Mouse (Mus musculus) embryonic facial prominence, embryonic 14.5 days (tissue): ENCODE measurements around the gene Tmem208. TPM values are rescaled to one million over a fixed set of nuclear protein-coding genes. Genes with fewer than 3 reads are reported as not detected.
A peak's percentile ranks its signal among the peaks of the same experiment; 100 is the strongest.

ENCODE experiments used
- ATAC-seq: fragments of 200-750 bp; cut with Nextera tagmentation; 2 replicates; pipeline ENCODE4 v1.8.0; 2017; ENCODE audit warnings: low read depth, moderate number of reproducible peaks, moderate TSS enrichment
- DNase-seq: peaks from one replicate; pipeline ENCODE4 v3.0.0-alpha.2; 2015; ENCODE audit warnings: low spot score
- H3K27ac ChIP-seq: fragments of 300-500 bp; sonication (generic); replicated peaks from 2 replicates; pipeline ENCODE4 v1.5.1; 2014; ENCODE audit warnings: low read depth, mild to moderate bottlenecking, low read length, moderate library complexity
- H3K27me3 ChIP-seq: fragments of 300-500 bp; sonication (generic); replicated peaks from 2 replicates; pipeline ENCODE4 v1.6.1; 2014; ENCODE audit warnings: low read length; ENCODE audit not compliant: control insufficient read depth, insufficient read depth
- H3K36me3 ChIP-seq: fragments of 300-500 bp; sonication (generic); 2 replicates; pipeline ENCODE4 v1.6.1; 2014; ENCODE audit warnings: low read length, mixed read lengths; ENCODE audit not compliant: control insufficient read depth, insufficient read depth
- H3K4me1 ChIP-seq: fragments of 300-500 bp; sonication (generic); 2 replicates; pipeline ENCODE4 v1.6.1; 2014; ENCODE audit warnings: antibody characterized with exemption, low read length; ENCODE audit not compliant: control insufficient read depth, insufficient read depth
- H3K4me2 ChIP-seq: fragments of 300-500 bp; sonication (generic); 2 replicates; pipeline ENCODE4 v1.6.1; 2014; ENCODE audit warnings: low read depth, mild to moderate bottlenecking, low read length, moderate library complexity, mixed read lengths
- H3K4me3 ChIP-seq: fragments of 300-500 bp; sonication (generic); 2 replicates; pipeline ENCODE4 v1.5.1; 2014; ENCODE audit warnings: low read depth, mild to moderate bottlenecking, low read length
- H3K9ac ChIP-seq: fragments of 300-500 bp; sonication (generic); 2 replicates; pipeline ENCODE4 v1.6.1; 2014; ENCODE audit warnings: low read depth, mild to moderate bottlenecking, low read length, moderate library complexity, mixed read lengths
- H3K9me3 ChIP-seq: fragments of 300-500 bp; sonication (generic); 2 replicates; pipeline ENCODE4 v1.6.1; 2016; ENCODE audit warnings: low read length; ENCODE audit not compliant: control insufficient read depth
- WGBS: fragments of 180-500 bp; shearing (Covaris S2); extraction: QIAGEN DNeasy Blood & Tissue Kit; methylation state at CpG from one replicate; pipeline ENCODE4 v1.1.7; 2014; 5-methylcytosine and 5-hydroxymethylcytosine counted together
- polyA plus RNA-seq: library from polyadenylated mRNA; unstranded; fragments of >200 nt; fragmentation: Nextera tagmentation; extraction: Ambion mirVana; gene quantifications from 2 replicates; pipeline ENCODE4 v1.2.1, GENCODE M21; 2014

Gene Tmem208
- polyA plus RNA-seq, 1 experiment from 2014 or later, result 132 TPM

DNA sequence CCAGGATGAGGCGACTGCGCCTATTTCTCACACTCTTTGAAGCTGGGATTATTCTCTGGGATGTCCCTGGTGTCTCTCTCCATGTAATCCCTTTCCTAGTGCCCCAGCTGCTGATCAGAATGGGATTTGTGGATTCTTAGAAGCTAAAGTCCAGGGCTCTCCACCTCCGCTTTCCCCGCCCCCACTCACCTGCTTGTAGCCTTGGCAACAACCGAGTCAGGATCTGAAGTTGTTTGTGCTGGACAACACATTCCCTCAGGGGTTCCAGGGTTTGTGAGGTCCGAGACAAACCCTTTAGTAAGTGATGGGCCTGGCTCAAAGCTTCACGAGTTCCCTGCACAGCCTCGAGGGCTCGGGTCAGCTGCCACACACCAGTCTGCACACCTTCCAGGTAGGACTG lies 31.4 kb upstream of the Tmem208 start:
- Histone ChIP-seq H3K36me3 (peaks cover 10% of the 10 kb centered on the region), H3K4me2 (0 out of 2 replicates have a peak overlapping the region, but pooled peaks have one; percentile 18), H3K9ac (no peak overlapping the region; the same call in 1 of the 2 replicates), H3K27me3 (peaks cover 10% of the 10 kb centered on the region), H3K4me1 (peaks cover 23% of the 10 kb centered on the region), H3K9me3 (no peaks in the 10 kb centered on the region), H3K4me3 (no peak overlapping the region), H3K27ac (no peak overlapping the region)
- WGBS, result 53% methylated on average over 9 of the region's 9 CpGs
- DNase-seq (no peak), ATAC-seq (no peak)

DNA sequence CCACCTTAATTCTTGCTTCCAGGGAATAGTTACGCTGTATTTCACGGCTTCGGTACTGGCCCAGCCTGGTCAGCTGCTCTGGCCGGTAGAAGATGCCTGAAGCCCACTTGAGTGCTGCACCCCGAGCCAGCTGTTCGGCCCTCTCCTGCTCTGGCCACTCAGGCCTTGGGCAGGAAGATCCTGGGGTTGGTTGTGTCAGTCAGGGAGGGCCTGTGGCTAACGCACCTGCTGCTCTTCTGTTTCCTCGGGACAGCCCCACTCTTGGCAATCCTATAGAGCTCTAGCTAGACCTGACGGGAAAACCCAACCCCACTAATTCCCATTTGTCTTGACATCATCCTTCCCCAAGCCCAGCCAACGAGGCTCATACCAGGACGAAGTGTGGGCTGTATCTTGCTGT lies 30.9 kb upstream of the Tmem208 start:
- peaks cover 15% of the 10 kb centered on the region for H3K36me3 ChIP-seq
- no peaks in the 10 kb centered on the region for H3K9me3 ChIP-seq
- WGBS, result 64% methylated on average over 11 of the region's 11 CpGs
- DNase-seq (no peak), ATAC-seq (no peak)
- no peak overlapping the region; the same call in 1 of the 2 replicates for H3K9ac ChIP-seq
- peaks cover 19% of the 10 kb centered on the region for H3K4me1 ChIP-seq
- H3K4me3 ChIP-seq, result peak overlapping the region; percentile 1; the same call in 1 of the 2 replicates
- peaks cover 5% of the 10 kb centered on the region for H3K27me3 ChIP-seq
- 0 out of 2 replicates have a peak overlapping the region, but pooled peaks have one; percentile 18 for H3K4me2 ChIP-seq
- no peak overlapping the region for H3K27ac ChIP-seq

DNA sequence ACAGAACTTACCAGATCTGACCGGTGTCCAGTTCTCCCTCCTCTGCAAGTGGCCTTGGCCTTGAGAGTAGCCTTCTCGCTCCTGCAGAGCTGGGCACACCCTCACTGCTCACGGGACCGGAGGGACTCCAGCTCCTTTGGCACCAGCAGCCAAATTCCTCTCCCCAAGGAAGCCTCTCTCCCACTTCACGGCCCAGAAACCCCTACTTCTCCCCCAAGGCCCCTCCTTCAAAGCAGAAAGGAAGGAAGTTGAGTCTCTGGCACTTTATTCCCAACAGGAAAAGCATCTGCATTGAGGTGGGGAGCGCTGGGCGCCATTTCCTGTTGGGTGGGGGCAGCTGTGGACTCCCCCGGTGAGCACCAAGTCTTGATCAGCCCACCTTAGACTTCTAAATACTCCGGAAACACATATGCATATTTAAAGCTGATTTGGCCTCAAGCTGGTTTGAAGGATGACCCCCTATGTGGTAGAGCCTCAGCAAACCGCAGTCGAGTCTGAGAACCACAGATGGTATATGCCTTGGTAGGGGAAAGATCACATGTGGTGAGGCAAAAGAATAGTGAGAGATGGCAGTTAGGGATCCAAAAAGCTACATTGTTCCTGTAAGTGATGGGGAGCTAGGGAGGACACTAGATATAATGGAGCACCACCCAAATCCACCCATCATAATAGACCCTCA lies 30.1 kb upstream of the Tmem208 start, which contains the start of gene Exoc3l:
Gene Exoc3l, minus strand, starts transcription at position 207 of the 679 bp plus-strand sequence.
- Histone ChIP-seq H3K4me2 (peak within 1 kb of the TSS; percentile 81), H3K27me3 (no peaks in the 10 kb centered on the region), H3K4me1 (peaks cover 15% of the 10 kb centered on the region), H3K9me3 (no peaks in the 10 kb centered on the region), H3K27ac (0 out of 2 replicates have a peak within 1 kb of the TSS, but pooled peaks have one; percentile 74), H3K4me3 (peak within 1 kb of the TSS; percentile 96), H3K36me3 (peaks cover 21% of the 10 kb centered on the region), H3K9ac (no peak within 1 kb of the TSS; the same call in 1 of the 2 replicates)
- WGBS, result 69% methylated on average over 11 of the region's 11 CpGs
- no peak for DNase-seq
- ATAC-seq, result no peak

DNA sequence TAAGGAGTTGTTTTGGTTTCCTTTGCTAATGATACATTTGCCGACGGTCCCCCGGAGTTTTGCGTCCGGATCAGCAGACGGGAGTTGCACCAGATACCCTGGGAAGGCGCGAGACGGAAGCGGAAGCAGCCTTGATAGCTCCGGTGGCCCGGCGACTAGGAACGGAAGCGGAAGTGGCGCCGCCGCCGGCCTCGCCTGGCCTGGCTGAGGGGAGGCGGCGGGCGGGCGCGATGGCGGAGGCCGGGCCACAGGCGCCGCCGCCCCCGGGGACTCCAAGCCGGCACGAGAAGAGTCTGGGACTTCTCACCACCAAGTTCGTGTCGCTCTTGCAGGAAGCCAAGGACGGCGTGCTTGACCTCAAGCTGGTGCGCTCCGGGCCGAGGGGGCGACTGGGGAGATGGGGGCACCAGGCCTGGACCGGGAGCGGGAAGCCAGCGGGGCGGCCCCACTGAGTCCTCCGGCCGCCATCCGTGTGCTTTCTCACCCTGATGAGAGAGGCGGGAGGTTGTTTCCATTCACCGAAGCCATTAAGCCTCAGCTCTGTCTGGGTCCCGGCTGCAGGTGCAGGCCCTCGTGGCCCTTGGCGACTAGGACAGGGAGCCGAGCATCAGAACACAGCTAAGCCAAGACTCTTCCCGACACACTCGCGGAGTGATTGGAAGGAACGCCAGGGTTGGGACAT lies 28.5 kb upstream of the Tmem208 start, which contains the start of gene E2f4:
Gene E2f4, plus strand, starts transcription at position 153 of the 682 bp plus-strand sequence.
- H3K9me3 ChIP-seq, result no peaks in the 10 kb centered on the region
- H3K27ac ChIP-seq, result peak within 1 kb of the TSS; percentile 74
- peak within 1 kb of the TSS; percentile 91 for H3K9ac ChIP-seq
- peaks cover 15% of the 10 kb centered on the region for H3K4me1 ChIP-seq
- under 1% methylated on average over 43 of the region's 58 CpGs for WGBS
- peaks cover 37% of the 10 kb centered on the region for H3K36me3 ChIP-seq
- no peaks in the 10 kb centered on the region for H3K27me3 ChIP-seq
- DNase-seq (peak; percentile 97), ATAC-seq (peak; percentile 94)
- H3K4me2 ChIP-seq, result peak within 1 kb of the TSS; percentile 81
- peak within 1 kb of the TSS; percentile 96 for H3K4me3 ChIP-seq

DNA sequence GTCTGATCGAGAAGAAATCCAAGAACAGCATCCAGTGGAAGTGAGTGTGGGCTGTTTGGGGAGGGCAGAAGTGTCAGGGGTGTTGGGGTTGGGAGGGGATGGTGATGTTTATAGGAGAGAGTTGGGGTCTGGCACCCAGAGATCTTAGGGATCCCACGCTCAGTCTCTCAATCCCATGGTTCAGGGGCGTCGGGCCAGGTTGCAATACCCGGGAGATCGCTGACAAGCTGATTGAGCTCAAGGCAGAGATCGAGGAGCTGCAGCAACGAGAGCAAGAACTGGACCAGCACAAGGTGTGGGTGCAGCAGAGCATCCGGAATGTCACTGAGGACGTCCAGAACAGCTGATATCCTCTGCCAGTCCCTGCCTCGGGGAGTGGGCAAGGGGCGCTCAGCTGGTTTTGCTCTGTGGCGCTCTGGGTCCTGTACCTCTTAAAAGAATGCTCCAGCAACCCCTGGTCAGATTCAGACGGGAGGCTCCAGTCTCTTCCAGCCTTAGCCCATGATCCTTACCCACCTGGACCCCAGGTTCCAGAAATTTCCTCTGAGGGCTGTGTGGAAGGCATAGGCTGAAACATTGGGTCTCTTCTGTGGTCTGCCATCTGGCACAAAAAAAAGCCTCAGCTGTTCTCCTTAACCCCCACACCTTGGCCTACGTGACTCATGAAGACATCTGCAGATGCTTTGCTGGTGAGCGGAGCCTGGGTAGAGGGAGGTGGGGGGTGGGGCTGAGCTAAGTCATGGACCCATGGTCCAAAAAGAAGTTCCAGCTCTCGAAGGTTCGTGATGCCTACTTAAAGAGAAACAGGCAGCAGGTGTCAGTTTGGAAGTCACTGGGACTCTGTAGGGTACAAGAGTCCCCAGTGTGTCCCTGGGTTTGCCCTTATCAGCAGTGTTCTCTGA lies 27.6 kb upstream of the Tmem208 start:
- Histone ChIP-seq H3K4me1 (peaks cover 15% of the 10 kb centered on the region), H3K36me3 (peaks cover 46% of the 10 kb centered on the region), H3K27ac (no peak overlapping the region), H3K4me3 (peak overlapping the region; percentile 96), H3K4me2 (peak overlapping the region; percentile 81), H3K9me3 (no peaks in the 10 kb centered on the region), H3K9ac (peak overlapping the region; percentile 91), H3K27me3 (no peaks in the 10 kb centered on the region)
- DNase-seq (no peak), ATAC-seq (no peak)
- WGBS, result 51% methylated on average over 16 of the region's 18 CpGs

DNA sequence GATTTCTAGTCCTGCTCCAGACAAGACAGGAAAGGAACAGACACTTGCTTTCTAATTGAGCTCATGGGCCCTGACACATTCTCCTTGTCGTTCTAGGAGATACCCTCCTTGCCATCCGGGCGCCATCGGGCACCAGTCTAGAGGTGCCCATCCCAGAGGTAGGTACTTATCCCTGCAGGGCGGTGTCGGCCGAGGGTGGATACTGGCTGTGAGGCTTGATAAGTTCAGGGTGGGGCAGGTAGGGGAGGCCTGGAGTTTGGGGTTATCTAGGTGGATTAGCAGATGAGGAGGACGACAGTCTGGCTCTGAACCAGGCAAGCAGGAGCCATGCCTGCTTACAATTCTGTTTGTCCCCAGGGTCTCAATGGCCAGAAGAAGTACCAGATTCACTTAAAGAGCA lies 26.2 kb upstream of the Tmem208 start:
- ATAC-seq (no peak), DNase-seq (no peak)
- Histone ChIP-seq H3K27ac (no peak overlapping the region), H3K27me3 (no peaks in the 10 kb centered on the region), H3K36me3 (peaks cover 57% of the 10 kb centered on the region), H3K9me3 (no peaks in the 10 kb centered on the region), H3K9ac (no peak overlapping the region), H3K4me1 (peaks cover 18% of the 10 kb centered on the region), H3K4me3 (no peak overlapping the region), H3K4me2 (no peak overlapping the region)
- WGBS, result 93% methylated on average over 8 of the region's 8 CpGs

DNA sequence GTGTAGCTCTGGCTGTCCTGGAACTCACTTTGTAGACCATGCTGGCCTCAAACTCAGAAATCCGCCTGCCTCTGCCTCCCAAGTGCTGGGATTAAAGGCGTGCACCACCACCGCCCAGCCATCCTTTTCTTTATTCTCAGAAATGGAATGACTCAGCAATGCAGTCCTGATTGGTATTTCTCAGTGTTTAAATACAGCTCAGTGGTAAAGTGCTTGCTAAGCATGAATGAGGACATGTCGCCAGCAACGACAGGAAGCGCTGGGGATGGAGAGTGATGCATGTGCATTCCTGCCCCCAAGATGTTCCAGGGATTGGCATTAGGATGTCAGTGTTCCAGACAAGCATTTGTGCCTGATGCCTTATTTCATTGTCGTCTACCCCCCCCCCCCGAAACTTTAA lies 22.8 kb upstream of the Tmem208 start:
- no peak for ATAC-seq
- Histone ChIP-seq H3K4me1 (peaks cover 18% of the 10 kb centered on the region), H3K4me2 (no peak overlapping the region)

DNA sequence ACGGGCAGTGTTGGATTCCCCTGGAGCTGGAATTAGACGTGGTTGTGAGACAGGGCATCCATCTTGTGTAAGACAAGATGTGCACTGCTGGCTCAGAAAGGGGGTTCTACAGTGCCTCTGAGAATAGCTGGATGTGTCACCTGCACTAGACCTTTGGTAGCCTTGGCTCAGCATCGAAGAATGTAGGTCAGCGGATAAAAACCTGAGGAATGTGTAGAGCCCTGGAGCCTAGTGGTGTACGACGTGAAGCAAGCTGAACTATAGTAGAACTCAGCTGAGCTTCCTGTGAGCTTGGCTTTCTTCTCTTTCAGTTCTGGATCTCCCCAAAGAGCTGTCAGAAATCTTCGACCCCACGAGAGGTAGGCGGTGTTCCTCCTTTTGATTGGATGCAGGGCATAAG lies 22.3 kb upstream of the Tmem208 start:
- Histone ChIP-seq H3K4me2 (no peak overlapping the region), H3K4me3 (no peak overlapping the region), H3K27me3 (no peaks in the 10 kb centered on the region), H3K9me3 (no peaks in the 10 kb centered on the region), H3K9ac (no peak overlapping the region), H3K27ac (no peak overlapping the region), H3K36me3 (peaks cover 70% of the 10 kb centered on the region), H3K4me1 (peaks cover 13% of the 10 kb centered on the region)
- no peak for DNase-seq
- 72% methylated on average over 9 of the region's 9 CpGs for WGBS
- no peak for ATAC-seq

More for the DNA sequence above, 22.8 kb upstream of the Tmem208 start:
- H3K9ac ChIP-seq, result no peak overlapping the region
- no peak for DNase-seq
- H3K9me3 ChIP-seq, result no peaks in the 10 kb centered on the region
- H3K36me3 ChIP-seq, result peaks cover 69% of the 10 kb centered on the region
- H3K4me3 ChIP-seq, result no peak overlapping the region
- H3K27ac ChIP-seq, result no peak overlapping the region
- 84% methylated on average over 8 of the region's 8 CpGs for WGBS
- H3K27me3 ChIP-seq, result no peaks in the 10 kb centered on the region
